Mouse (Mus musculus): ENCODE measurements around the gene Disc1. TPM values are rescaled to one million over a fixed set of nuclear protein-coding genes. Genes with fewer than 3 reads are reported as not detected.

The Disc1 gene
- polyA plus RNA-seq, 1 experiment = not detected

DNA sequence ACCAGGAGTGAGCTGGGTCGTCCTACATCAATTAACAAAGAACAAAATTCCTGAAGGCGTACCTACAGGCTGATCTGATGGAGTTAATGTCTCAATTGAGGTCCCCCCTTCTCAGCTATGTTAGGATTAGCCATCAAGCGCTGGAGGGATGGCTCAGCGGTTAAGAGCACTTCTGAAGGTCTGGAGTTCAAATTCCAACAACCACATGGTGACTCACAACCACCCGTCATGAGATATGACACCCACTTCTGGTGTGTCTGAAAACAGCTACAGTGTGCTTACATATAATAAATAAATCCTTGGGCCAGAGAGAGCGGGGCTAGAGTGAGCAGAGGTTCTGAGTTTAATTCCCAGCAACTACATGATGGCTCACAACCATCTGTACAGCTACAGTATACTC is 109.9 kb downstream of the Disc1 start:
- TF ChIP-seq GATA1 (IDR thresholded peaks at IDR 0.05; ENCODE audit: low read length) (no peak), TAL1 (IDR thresholded peaks at IDR 0.05; ENCODE audit: low read length) (no peak)
- Histone ChIP-seq H3K27me3 (ENCODE audit: control insufficient read depth) (no peaks in the 10 kb centered on the region), H3K4me1 (ENCODE audit: control insufficient read depth) (no peaks in the 10 kb centered on the region), H3K9me3 (ENCODE audit: control insufficient read depth, low read length) (no peaks in the 10 kb centered on the region), H3K4me3 (replicated peaks) (no peak overlapping the region), H3K36me3 (ENCODE audit: control insufficient read depth) (no peaks in the 10 kb centered on the region)

- H3K4me3 ChIP-seq (replicated peaks) = no peak overlapping the region
- H3K36me3 ChIP-seq (ENCODE audit: control insufficient read depth) = no peaks in the 10 kb centered on the region
- TF ChIP-seq TAL1 (IDR thresholded peaks at IDR 0.05; ENCODE audit: low read length) (no peak), GATA1 (IDR thresholded peaks at IDR 0.05; ENCODE audit: low read length) (no peak)
- H3K27me3 ChIP-seq (ENCODE audit: control insufficient read depth) = no peaks in the 10 kb centered on the region
- no peaks in the 10 kb centered on the region for H3K4me1 ChIP-seq (ENCODE audit: control insufficient read depth)
- H3K9me3 ChIP-seq (ENCODE audit: control insufficient read depth, low read length) = no peaks in the 10 kb centered on the region
Observed at GRCm38 (mm10) chr8:125165505-125166446, 111.8 kb downstream of the Disc1 start.

DNA sequence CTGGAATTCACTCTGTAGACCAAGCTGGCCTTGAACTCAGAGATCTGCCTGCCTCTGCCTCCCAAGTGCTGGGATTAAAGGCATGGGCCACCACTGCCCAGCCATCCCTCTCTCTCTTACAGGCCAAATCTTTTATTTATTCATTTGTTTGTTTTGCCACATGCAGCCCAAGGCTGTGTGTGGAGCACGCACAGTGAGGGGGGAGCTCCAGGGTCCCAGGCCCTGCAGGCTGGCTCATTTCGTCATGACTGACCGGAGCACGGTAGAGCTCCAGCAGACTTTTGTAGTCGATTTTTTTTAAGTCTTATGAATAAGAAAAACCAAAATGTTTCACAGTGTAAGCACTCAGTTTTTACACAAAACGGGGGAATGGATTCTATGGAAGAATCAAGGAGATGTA is 112.5 kb downstream of the Disc1 start:
- Histone ChIP-seq H3K4me3 (replicated peaks) (no peak overlapping the region), H3K9me3 (ENCODE audit: control insufficient read depth, low read length) (no peaks in the 10 kb centered on the region), H3K36me3 (ENCODE audit: control insufficient read depth) (no peaks in the 10 kb centered on the region), H3K27me3 (ENCODE audit: control insufficient read depth) (no peaks in the 10 kb centered on the region), H3K4me1 (ENCODE audit: control insufficient read depth) (no peaks in the 10 kb centered on the region)
- TF ChIP-seq GATA1 (IDR thresholded peaks at IDR 0.05; ENCODE audit: low read length) = no peak
- no peak for TF ChIP-seq TAL1 (IDR thresholded peaks at IDR 0.05; ENCODE audit: low read length)

GRCm38 (mm10) chr8:125166988-125167387 is 113.0 kb downstream of the Disc1 start:
- Histone ChIP-seq H3K4me3 (replicated peaks) (no peak overlapping the region), H3K9me3 (ENCODE audit: control insufficient read depth, low read length) (no peaks in the 10 kb centered on the region), H3K27me3 (ENCODE audit: control insufficient read depth) (no peaks in the 10 kb centered on the region), H3K36me3 (ENCODE audit: control insufficient read depth) (no peaks in the 10 kb centered on the region), H3K4me1 (ENCODE audit: control insufficient read depth) (no peaks in the 10 kb centered on the region)
- TF ChIP-seq GATA1 (IDR thresholded peaks at IDR 0.05; ENCODE audit: low read length) = no peak
- no peak for TF ChIP-seq TAL1 (IDR thresholded peaks at IDR 0.05; ENCODE audit: low read length)

- no peaks in the 10 kb centered on the region for H3K36me3 ChIP-seq (ENCODE audit: control insufficient read depth)
- no peaks in the 10 kb centered on the region for H3K4me1 ChIP-seq (ENCODE audit: control insufficient read depth)
- H3K9me3 ChIP-seq (ENCODE audit: control insufficient read depth, low read length) = no peaks in the 10 kb centered on the region
- no peak overlapping the region for H3K4me3 ChIP-seq (replicated peaks)
- H3K27me3 ChIP-seq (ENCODE audit: control insufficient read depth) = no peaks in the 10 kb centered on the region
- TF ChIP-seq TAL1 (IDR thresholded peaks at IDR 0.05; ENCODE audit: low read length) (no peak), GATA1 (IDR thresholded peaks at IDR 0.05; ENCODE audit: low read length) (no peak)
Observed at GRCm38 (mm10) chr8:125169628-125170027, 115.6 kb downstream of the Disc1 start.

GRCm38 (mm10) chr8:125171531-125171930 is 117.5 kb downstream of the Disc1 start:
- Histone ChIP-seq H3K4me1 (ENCODE audit: control insufficient read depth) (no peaks in the 10 kb centered on the region), H3K9me3 (ENCODE audit: control insufficient read depth, low read length) (no peaks in the 10 kb centered on the region), H3K4me3 (replicated peaks) (no peak overlapping the region), H3K36me3 (ENCODE audit: control insufficient read depth) (no peaks in the 10 kb centered on the region), H3K27me3 (ENCODE audit: control insufficient read depth) (no peaks in the 10 kb centered on the region)
- no peak for TF ChIP-seq GATA1 (IDR thresholded peaks at IDR 0.05; ENCODE audit: low read length)
- TF ChIP-seq TAL1 (IDR thresholded peaks at IDR 0.05; ENCODE audit: low read length) = no peak

GRCm38 (mm10) chr8:125174237-125174636 is 120.2 kb downstream of the Disc1 start:
- Histone ChIP-seq H3K4me1 (ENCODE audit: control insufficient read depth) (no peaks in the 10 kb centered on the region), H3K36me3 (ENCODE audit: control insufficient read depth) (no peaks in the 10 kb centered on the region), H3K27me3 (ENCODE audit: control insufficient read depth) (no peaks in the 10 kb centered on the region), H3K9me3 (ENCODE audit: control insufficient read depth, low read length) (no peaks in the 10 kb centered on the region), H3K4me3 (replicated peaks) (no peak overlapping the region)
- TF ChIP-seq TAL1 (IDR thresholded peaks at IDR 0.05; ENCODE audit: low read length) = no peak
- no peak for TF ChIP-seq GATA1 (IDR thresholded peaks at IDR 0.05; ENCODE audit: low read length)

DNA sequence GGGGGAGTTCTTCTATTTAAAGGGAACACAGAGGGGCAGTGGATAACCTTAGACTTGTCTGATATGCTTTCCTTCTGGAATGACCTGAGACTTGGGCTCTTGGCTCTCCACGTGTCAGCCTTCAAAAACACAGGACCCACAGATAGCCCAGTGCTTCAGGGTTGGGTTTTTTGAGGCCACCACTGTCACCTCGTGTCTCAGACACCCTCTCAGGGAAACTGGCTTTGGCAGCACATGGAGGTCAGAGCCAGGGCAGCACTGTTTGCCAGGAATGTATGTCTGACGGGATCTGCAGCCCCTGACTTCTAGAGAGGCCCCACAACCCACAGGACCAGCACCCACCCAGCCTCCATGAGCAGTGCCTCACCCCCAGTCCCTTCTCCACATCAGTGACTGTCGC is 120.9 kb downstream of the Disc1 start:
- TF ChIP-seq GATA1 (IDR thresholded peaks at IDR 0.05; ENCODE audit: low read length) = no peak
- no peak for TF ChIP-seq TAL1 (IDR thresholded peaks at IDR 0.05; ENCODE audit: low read length)
- Histone ChIP-seq H3K27me3 (ENCODE audit: control insufficient read depth) (no peaks in the 10 kb centered on the region), H3K4me1 (ENCODE audit: control insufficient read depth) (no peaks in the 10 kb centered on the region), H3K4me3 (replicated peaks) (no peak overlapping the region), H3K36me3 (ENCODE audit: control insufficient read depth) (no peaks in the 10 kb centered on the region), H3K9me3 (ENCODE audit: control insufficient read depth, low read length) (no peaks in the 10 kb centered on the region)

DNA sequence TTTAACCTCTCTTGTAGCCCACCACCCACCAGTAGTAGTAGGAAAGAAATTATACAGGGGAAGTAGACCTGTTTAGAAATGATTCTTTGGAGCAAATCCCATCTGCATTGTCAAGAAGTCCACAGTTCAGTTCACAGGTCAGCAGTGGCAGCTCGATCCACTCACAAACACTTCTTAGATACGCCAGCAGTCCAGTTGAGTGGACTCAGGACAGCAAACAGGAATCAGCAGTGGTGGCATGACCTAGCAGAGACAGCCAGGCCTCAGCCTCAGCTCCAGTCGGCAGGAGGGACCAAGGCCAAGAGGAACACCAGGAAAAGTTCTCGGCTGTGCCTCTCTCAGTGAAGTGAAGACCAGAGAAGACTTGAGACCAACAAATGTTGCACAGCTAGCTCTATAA is 121.7 kb downstream of the Disc1 start:
- no peaks in the 10 kb centered on the region for H3K9me3 ChIP-seq (ENCODE audit: control insufficient read depth, low read length)
- TF ChIP-seq GATA1 (IDR thresholded peaks at IDR 0.05; ENCODE audit: low read length) (no peak), TAL1 (IDR thresholded peaks at IDR 0.05; ENCODE audit: low read length) (no peak)
- no peak overlapping the region for H3K4me3 ChIP-seq (replicated peaks)
- H3K4me1 ChIP-seq (ENCODE audit: control insufficient read depth) = no peaks in the 10 kb centered on the region
- H3K36me3 ChIP-seq (ENCODE audit: control insufficient read depth) = no peaks in the 10 kb centered on the region
- H3K27me3 ChIP-seq (ENCODE audit: control insufficient read depth) = no peaks in the 10 kb centered on the region

Measured in erythroblast, embryonic 14.5 days (primary cell).